Mouse (Mus musculus): ENCODE results near the gene Tbx15.

DNA sequence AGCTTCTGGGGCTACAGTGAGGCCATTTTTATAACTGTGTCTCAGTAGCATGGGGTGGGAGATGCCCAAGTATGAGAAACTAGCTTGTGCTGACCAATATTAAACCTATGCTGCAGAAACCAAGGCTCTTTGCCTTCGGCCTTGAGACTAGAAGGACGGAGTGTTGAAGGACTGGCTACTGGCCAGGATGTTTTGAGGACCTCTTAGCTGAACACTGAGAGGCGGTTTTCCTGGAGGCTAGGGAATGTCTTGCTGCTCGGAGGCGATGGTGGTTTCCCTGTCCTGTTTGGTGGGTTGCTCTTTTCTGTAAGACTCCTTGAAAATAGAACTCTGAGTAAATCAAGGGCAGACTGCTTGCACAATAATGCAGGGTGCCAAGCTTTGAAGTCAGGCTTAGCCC lies 89.1 kb downstream of the Tbx15 start:
- TF ChIP-seq POLR2A (IDR thresholded peaks at IDR 0.05; ENCODE audit: insufficient read depth, low read length) (no peak), CTCF (IDR thresholded peaks at IDR 0.05; ENCODE audit: low read depth, low read length) (no peak), EP300 (IDR thresholded peaks at IDR 0.05; ENCODE audit: insufficient read depth, low read depth, low read length) (no peak)

Data from ES-Bruce4 (cell line).